Mouse (Mus musculus): ENCODE data around the gene Klhdc9.
"Not testable (repeated sequence)": the region's sequence is repeated elsewhere in the genome, so short reads cannot be mapped to it uniquely, and the experiment has no call there.

The Klhdc9 gene

GRCm38 (mm10) chr1:171356814-171357213 is 3.8 kb downstream of the Klhdc9 start:
- no peak for DNase-seq (ENCODE audit: low spot score in 2 of 2)

- DNase-seq (ENCODE audit: low spot score in 2 of 2), result no peak
Observed at GRCm38 (mm10) chr1:171355812-171356340, 4.7 kb downstream of the Klhdc9 start.

GRCm38 (mm10) chr1:171349210-171349609 is 11.4 kb downstream of the Klhdc9 start:
- no peak for DNase-seq (ENCODE audit: low spot score in 2 of 2)

- no peak for DNase-seq (ENCODE audit: low spot score in 2 of 2)
Observed at GRCm38 (mm10) chr1:171348665-171349064, 11.9 kb downstream of the Klhdc9 start.

GRCm38 (mm10) chr1:171346095-171346450 is 14.5 kb downstream of the Klhdc9 start:
- DNase-seq (ENCODE audit: low spot score in 2 of 2), result no peak

- DNase-seq (ENCODE audit: low spot score in 2 of 2), result peak; percentile 79 to 83
Observed at GRCm38 (mm10) chr1:171345225-171346094, 15.1 kb downstream of the Klhdc9 start, which contains the start of the genes Nit1 and Pfdn2. Nit1 (minus strand) TSS chr1:171345646. Pfdn2 (plus strand) TSS chr1:171345670.

GRCm38 (mm10) chr1:171344715-171345114 is 15.9 kb downstream of the Klhdc9 start:
- no peak for DNase-seq (ENCODE audit: low spot score in 2 of 2)

- no peak for DNase-seq (ENCODE audit: low spot score in 2 of 2)
Observed at GRCm38 (mm10) chr1:171343922-171344677, 16.5 kb downstream of the Klhdc9 start.

- no peak for DNase-seq (ENCODE audit: low spot score in 2 of 2)
Observed at GRCm38 (mm10) chr1:171342262-171343207, 18.1 kb downstream of the Klhdc9 start.

- no peak for DNase-seq (ENCODE audit: low spot score in 2 of 2)
Observed at GRCm38 (mm10) chr1:171330216-171330560, 30.4 kb downstream of the Klhdc9 start.

GRCm38 (mm10) chr1:171329433-171330215 is 31.0 kb downstream of the Klhdc9 start:
- DNase-seq (ENCODE audit: low spot score in 2 of 2), result no peak

GRCm38 (mm10) chr1:171328839-171329432 is 31.7 kb downstream of the Klhdc9 start, which contains the start of gene Dedd:
Dedd (plus strand) TSS chr1:171329145.
- DNase-seq (ENCODE audit: low spot score in 2 of 2), result peak; percentile 87 to 93

GRCm38 (mm10) chr1:171328244-171328643 is 32.4 kb downstream of the Klhdc9 start:
- no peak for DNase-seq (ENCODE audit: low spot score in 2 of 2)

GRCm38 (mm10) chr1:171326588-171326987 is 34.0 kb downstream of the Klhdc9 start:
- DNase-seq (ENCODE audit: low spot score in 2 of 2), result not testable (repeated sequence)

GRCm38 (mm10) chr1:171325571-171325970 is 35.0 kb downstream of the Klhdc9 start:
- no peak for DNase-seq (ENCODE audit: low spot score in 2 of 2)

- no peak for DNase-seq (ENCODE audit: low spot score in 2 of 2)
Observed at GRCm38 (mm10) chr1:171322012-171322411, 38.6 kb downstream of the Klhdc9 start.

- no peak for DNase-seq (ENCODE audit: low spot score in 2 of 2)
Observed at GRCm38 (mm10) chr1:171321415-171321814, 39.2 kb downstream of the Klhdc9 start.

- DNase-seq (ENCODE audit: low spot score in 2 of 2), result no peak
Observed at GRCm38 (mm10) chr1:171320151-171320550, 40.4 kb downstream of the Klhdc9 start.

- no peak for DNase-seq (ENCODE audit: low spot score in 2 of 2)
Observed at GRCm38 (mm10) chr1:171319748-171320147, 40.9 kb downstream of the Klhdc9 start.

- DNase-seq (ENCODE audit: low spot score in 2 of 2), result no peak
Observed at GRCm38 (mm10) chr1:171309321-171309720, 51.3 kb downstream of the Klhdc9 start.

Data from frontal cortex, postnatal 14 days (tissue).